Comparison of ENCODE assay signal across 30 mouse cellular contexts in the genomic region with DNA sequence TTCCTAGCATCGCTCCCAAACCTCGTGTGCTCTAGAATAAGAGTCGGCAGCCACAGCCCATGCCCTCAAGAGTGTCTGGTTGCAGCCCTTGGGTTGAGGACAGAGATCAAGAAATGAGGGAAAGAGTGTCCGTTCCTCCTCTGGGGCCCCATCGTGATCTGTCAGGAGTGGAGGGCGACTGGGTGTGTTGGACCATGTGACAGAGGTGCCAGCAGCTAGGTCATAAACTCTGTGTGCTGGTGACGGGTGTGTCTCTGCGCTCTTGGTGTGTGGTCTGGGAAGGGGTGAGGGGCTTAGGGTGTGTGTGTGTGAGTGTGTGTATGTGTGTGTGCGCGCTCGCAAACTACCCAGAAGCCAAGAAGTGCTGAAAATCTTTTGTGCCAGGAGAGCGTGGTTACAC. TPM values are rescaled to one million over a fixed set of nuclear protein-coding genes. Genes with fewer than 3 reads are reported as not detected.
DNase-seq lines count a peak whose midpoint lies in the region; ATAC-seq and TF ChIP-seq lines count a peak whose summit lies in the region.
"Had no signal": no experiment of that assay in that cellular context is flagged by ENCODE, and none has a peak within 500 bp of the region (broad histone marks: within the 10 kb centered on the region; RNA-seq: fewer than 3 reads in every experiment).

No protein-coding gene starts in this region.

- H3K36me3 ChIP-seq in stomach, embryonic 15.5 days: no peaks in the 10 kb centered on the region
- H3K36me3 ChIP-seq in stomach, postnatal 0 days (ENCODE audit: control insufficient read depth, insufficient read depth, low read length): no peaks in the 10 kb centered on the region
- no peaks in the 10 kb centered on the region for H3K36me3 ChIP-seq in intestine, embryonic 16.5 days (ENCODE audit: control insufficient read depth, insufficient read depth, low read length)
- no peaks in the 10 kb centered on the region for H3K36me3 ChIP-seq in stomach, embryonic 16.5 days (ENCODE audit: control insufficient read depth, insufficient read depth, low read length)
- H3K36me3 ChIP-seq: embryonic facial prominence, embryonic 10.5 days; embryonic facial prominence, embryonic 13.5 days; forebrain, embryonic 10.5 days; heart, embryonic 10.5 days; heart, embryonic 13.5 days had no signal

- H3K4me2 ChIP-seq in stomach, embryonic 15.5 days: no peak overlapping the region
- no peak overlapping the region for H3K4me2 ChIP-seq in stomach, postnatal 0 days (replicated peaks; ENCODE audit: low read depth)
- H3K4me2 ChIP-seq in intestine, embryonic 16.5 days (ENCODE audit: low read depth, low read length): peak overlapping the region; percentile 48
- no peak overlapping the region for H3K4me2 ChIP-seq in stomach, embryonic 16.5 days (ENCODE audit: low read depth, low read length)
- H3K4me2 ChIP-seq: embryonic facial prominence, embryonic 13.5 days; forebrain, embryonic 13.5 days; heart, embryonic 13.5 days; hindbrain, embryonic 14.5 days had no signal

- H3K27me3 ChIP-seq in stomach, embryonic 15.5 days (replicated peaks): no peaks in the 10 kb centered on the region; the same call in 1 of the 2 replicates
- no peaks in the 10 kb centered on the region for H3K27me3 ChIP-seq in stomach, postnatal 0 days (ENCODE audit: control insufficient read depth, insufficient read depth, low read length)
- no peaks in the 10 kb centered on the region for H3K27me3 ChIP-seq in intestine, embryonic 16.5 days (replicated peaks; ENCODE audit: control insufficient read depth, insufficient read depth, low read length)
- no peaks in the 10 kb centered on the region for H3K27me3 ChIP-seq in stomach, embryonic 16.5 days (ENCODE audit: control insufficient read depth, insufficient read depth, low read length)
- H3K27me3 ChIP-seq: embryonic facial prominence, embryonic 13.5 days had no signal

- H3K4me1 ChIP-seq in stomach, embryonic 15.5 days: no peaks in the 10 kb centered on the region
- H3K4me1 ChIP-seq in stomach, postnatal 0 days (replicated peaks; ENCODE audit: control insufficient read depth, insufficient read depth): no peaks in the 10 kb centered on the region
- peaks cover 3% of the 10 kb centered on the region; the same call in 1 of the 2 replicates for H3K4me1 ChIP-seq in intestine, embryonic 16.5 days (ENCODE audit: control insufficient read depth, insufficient read depth, low read length)
- no peaks in the 10 kb centered on the region for H3K4me1 ChIP-seq in stomach, embryonic 16.5 days (ENCODE audit: control insufficient read depth, insufficient read depth, low read length)
- H3K4me1 ChIP-seq: heart, embryonic 10.5 days; heart, embryonic 13.5 days had no signal

- no peak overlapping the region for H3K9ac ChIP-seq in stomach, embryonic 15.5 days
- no peak overlapping the region for H3K9ac ChIP-seq in stomach, postnatal 0 days (ENCODE audit: low read length)
- peak overlapping the region; percentile 64 for H3K9ac ChIP-seq in intestine, embryonic 16.5 days (ENCODE audit: low read depth, low read length)
- H3K9ac ChIP-seq in stomach, embryonic 16.5 days (ENCODE audit: low read length): no peak overlapping the region
- H3K9ac ChIP-seq: embryonic facial prominence, embryonic 13.5 days; forebrain, embryonic 13.5 days; heart, embryonic 13.5 days; hindbrain, embryonic 14.5 days had no signal

- DNase-seq in stomach, postnatal 0 days (ENCODE audit: low spot score): no peak
- no peak for DNase-seq in spleen, postnatal 14 days (ENCODE audit: low spot score in 2 of 2)
- DNase-seq: adrenal gland, adult 2 months; adrenal gland, postnatal 14 days; cerebellum, adult 11 months; cerebellum, adult 8-10 months; cerebellum, postnatal 10 days; cerebellum, postnatal 36 days; embryo, embryonic 11 days; gastrocnemius, postnatal 10 days; gastrocnemius, postnatal 36 days; heart, adult 2 months; heart, postnatal 14 days; heart, postnatal 4 days had no signal

- no peak for TF ChIP-seq CTCF in stomach, postnatal 0 days (IDR thresholded peaks at IDR 0.05; ENCODE audit: low read depth)

- peak; percentile 19; the same call in 1 of the 2 replicates for ATAC-seq in stomach, embryonic 15.5 days (ENCODE audit: insufficient read depth, low FRiP score, low read depth)
- no peak for ATAC-seq in stomach, postnatal 0 days (ENCODE audit: low FRiP score, low TSS enrichment)
- ATAC-seq in intestine, embryonic 16.5 days: peak; percentile 84
- peak; percentile 42; the same call in 1 of the 2 replicates for ATAC-seq in stomach, embryonic 16.5 days (ENCODE audit: insufficient read depth, low FRiP score)
- no peak for ATAC-seq in erythroid progenitor cell, adult 5-6 weeks (replicated peaks; ENCODE audit: low FRiP score, poor library complexity, severe bottlenecking)
- ATAC-seq: CD4-positive, CD25-positive, alpha-beta regulatory T cell, adult 4 months; forebrain, embryonic 13.5 days; forebrain, embryonic 16.5 days had no signal

- H3K9me3 ChIP-seq in stomach, embryonic 15.5 days: no peaks in the 10 kb centered on the region
- H3K9me3 ChIP-seq in stomach, postnatal 0 days (ENCODE audit: control insufficient read depth, low read length): no peaks in the 10 kb centered on the region
- H3K9me3 ChIP-seq in intestine, embryonic 16.5 days (ENCODE audit: control insufficient read depth, low read length): no peaks in the 10 kb centered on the region
- no peaks in the 10 kb centered on the region for H3K9me3 ChIP-seq in stomach, embryonic 16.5 days (replicated peaks; ENCODE audit: control insufficient read depth, low read length)
- H3K9me3 ChIP-seq: embryonic facial prominence, embryonic 10.5 days; embryonic facial prominence, embryonic 13.5 days; forebrain, embryonic 10.5 days; forebrain, embryonic 13.5 days; heart, embryonic 10.5 days; heart, embryonic 13.5 days had no signal

- WGBS in stomach, embryonic 15.5 days: 64% methylated on average over 12 of the region's 12 CpGs
- WGBS in stomach, postnatal 0 days: 58% methylated on average over 12 of the region's 12 CpGs
- WGBS in intestine, embryonic 16.5 days: 52% methylated on average over 12 of the region's 12 CpGs
- 70% methylated on average over 12 of the region's 12 CpGs for WGBS in stomach, embryonic 16.5 days

- no peak overlapping the region for H3K4me3 ChIP-seq in stomach, embryonic 15.5 days (replicated peaks)
- H3K4me3 ChIP-seq in stomach, postnatal 0 days (ENCODE audit: low read depth, low read length): no peak overlapping the region
- peak overlapping the region; percentile 22 for H3K4me3 ChIP-seq in intestine, embryonic 16.5 days (ENCODE audit: low read length)
- H3K4me3 ChIP-seq in stomach, embryonic 16.5 days (replicated peaks; ENCODE audit: low read length): no peak overlapping the region
- H3K4me3 ChIP-seq: embryonic facial prominence, embryonic 10.5 days; embryonic facial prominence, embryonic 13.5 days; erythroblast, embryonic 14.5 days; forebrain, embryonic 10.5 days; forebrain, embryonic 13.5 days; heart, adult 2 months; heart, embryonic 10.5 days; heart, embryonic 13.5 days had no signal

- H3K27ac ChIP-seq in stomach, embryonic 15.5 days: no peak overlapping the region
- no peak overlapping the region for H3K27ac ChIP-seq in stomach, postnatal 0 days (replicated peaks)
- H3K27ac ChIP-seq in intestine, embryonic 16.5 days (ENCODE audit: low read length): peak overlapping the region; percentile 97
- no peak overlapping the region for H3K27ac ChIP-seq in stomach, embryonic 16.5 days (ENCODE audit: low read length)
- H3K27ac ChIP-seq: embryonic facial prominence, embryonic 10.5 days; embryonic facial prominence, embryonic 13.5 days; forebrain, embryonic 10.5 days; forebrain, embryonic 13.5 days; heart, adult 2 months; heart, embryonic 10.5 days; heart, embryonic 13.5 days; hindbrain, embryonic 14.5 days had no signal

- TF ChIP-seq EP300 in stomach, postnatal 0 days (optimal IDR thresholded peaks at IDR 0.05): no peak

RNA-seq across cellular contexts. Expression of gene Ephb2, which starts 17.2 kb away (rescaled TPM):
- polyA plus RNA-seq in stomach, embryonic 15.5 days (2015; fragmentation: Nextera tagmentation; extraction: Ambion mirVana): 8.6 and 10.6 TPM in 2 replicates
- 2.3 and 2.5 TPM in 2 replicates for polyA plus RNA-seq in stomach, postnatal 0 days (2015; fragmentation: Nextera tagmentation; extraction: Ambion mirVana)
- 3.1 and 3.5 TPM in 2 replicates for polyA plus RNA-seq in intestine, embryonic 16.5 days (2015; fragmentation: Nextera tagmentation; extraction: Ambion mirVana)
- polyA plus RNA-seq in stomach, embryonic 16.5 days (2015; fragmentation: Nextera tagmentation; extraction: Ambion mirVana): 3.3 and 3.8 TPM in 2 replicates
- not detected in 2 replicates for total RNA-seq in erythroid progenitor cell, adult 5-6 weeks (2015; ENCODE audit: low replicate concordance)
- total RNA-seq in erythroid progenitor cell, adult 5-6 weeks (2017; ENCODE audit: low replicate concordance): not detected in 2 replicates
- polyA plus RNA-seq: CD4-positive, CD25-positive, alpha-beta regulatory T cell, adult 4 months; erythroblast, embryonic 14.5 days had no signal

RNA-seq across cellular contexts. Expression of gene C1qb, which starts 33.0 kb away (rescaled TPM):
- polyA plus RNA-seq in stomach, embryonic 15.5 days (2015; fragmentation: Nextera tagmentation; extraction: Ambion mirVana): 62.4 and 62.8 TPM in 2 replicates
- polyA plus RNA-seq in stomach, postnatal 0 days (2015; fragmentation: Nextera tagmentation; extraction: Ambion mirVana): 79.6 and 80.6 TPM in 2 replicates
- 76.3 and 77.6 TPM in 2 replicates for polyA plus RNA-seq in intestine, embryonic 16.5 days (2015; fragmentation: Nextera tagmentation; extraction: Ambion mirVana)
- polyA plus RNA-seq in stomach, embryonic 16.5 days (2015; fragmentation: Nextera tagmentation; extraction: Ambion mirVana): 72.6 and 79.3 TPM in 2 replicates
- total RNA-seq in erythroid progenitor cell, adult 5-6 weeks (2015; ENCODE audit: low replicate concordance): 156 and 168 TPM in 2 replicates
- total RNA-seq in erythroid progenitor cell, adult 5-6 weeks (2017; ENCODE audit: low replicate concordance): 46.1 and 49.5 TPM in 2 replicates
- total RNA-seq: MEL had no signal
- polyA plus RNA-seq: C2C12 had no signal

RNA-seq across cellular contexts. Expression of gene C1qc, which starts 39.9 kb away (rescaled TPM):
- 34.2 and 37.5 TPM in 2 replicates for polyA plus RNA-seq in stomach, embryonic 15.5 days (2015; fragmentation: Nextera tagmentation; extraction: Ambion mirVana)
- polyA plus RNA-seq in stomach, postnatal 0 days (2015; fragmentation: Nextera tagmentation; extraction: Ambion mirVana): 48.6 and 49.4 TPM in 2 replicates
- 28.4 and 32.9 TPM in 2 replicates for polyA plus RNA-seq in intestine, embryonic 16.5 days (2015; fragmentation: Nextera tagmentation; extraction: Ambion mirVana)
- polyA plus RNA-seq in stomach, embryonic 16.5 days (2015; fragmentation: Nextera tagmentation; extraction: Ambion mirVana): 28.4 and 29.3 TPM in 2 replicates
- total RNA-seq in erythroid progenitor cell, adult 5-6 weeks (2015; ENCODE audit: low replicate concordance): 66.2 and 68.5 TPM in 2 replicates
- 32.8 and 39.5 TPM in 2 replicates for total RNA-seq in erythroid progenitor cell, adult 5-6 weeks (2017; ENCODE audit: low replicate concordance)
- total RNA-seq: MEL had no signal
- polyA plus RNA-seq: C2C12 had no signal

RNA-seq across cellular contexts. Expression of gene C1qa, which starts 45.6 kb away (rescaled TPM):
- polyA plus RNA-seq in stomach, embryonic 15.5 days (2015; fragmentation: Nextera tagmentation; extraction: Ambion mirVana): 54.3 and 70.7 TPM in 2 replicates
- 49.7 and 53.0 TPM in 2 replicates for polyA plus RNA-seq in stomach, postnatal 0 days (2015; fragmentation: Nextera tagmentation; extraction: Ambion mirVana)
- polyA plus RNA-seq in intestine, embryonic 16.5 days (2015; fragmentation: Nextera tagmentation; extraction: Ambion mirVana): 60.4 and 60.6 TPM in 2 replicates
- 60.6 and 76.6 TPM in 2 replicates for polyA plus RNA-seq in stomach, embryonic 16.5 days (2015; fragmentation: Nextera tagmentation; extraction: Ambion mirVana)
- total RNA-seq in erythroid progenitor cell, adult 5-6 weeks (2015; ENCODE audit: low replicate concordance): 69.2 and 74.6 TPM in 2 replicates
- 35.7 and 58.5 TPM in 2 replicates for total RNA-seq in erythroid progenitor cell, adult 5-6 weeks (2017; ENCODE audit: low replicate concordance)
- polyA plus RNA-seq: C2C12 had no signal

Comparison
In these comparisons a context has a peak if more than half of its experiments do, and no peak if none do; other contexts are left out.
1. ATAC-seq: peak in stomach, embryonic 15.5 days (single experiment), intestine, embryonic 16.5 days (single experiment) and stomach, embryonic 16.5 days (single experiment); none in stomach, postnatal 0 days (single experiment) and erythroid progenitor cell, adult 5-6 weeks (single experiment).